Mouse (Mus musculus) heart, embryonic 13.5 days (tissue): Measurements from ENCODE around the gene Hddc3. TPM values are rescaled to one million over a fixed set of nuclear protein-coding genes. Genes with fewer than 3 reads are reported as not detected.
A peak's percentile ranks its signal among the peaks of the same experiment; 100 is the strongest.

Experiments used
- ATAC-seq: fragments of 200-750 bp; cut with Nextera tagmentation; 2 replicates; pipeline ENCODE4 v1.8.0; 2017; ENCODE audit warnings: moderate TSS enrichment; ENCODE audit not compliant: insufficient number of reproducible peaks, low FRiP score, low TSS enrichment; ENCODE audit errors: extremely low read depth
- H3K27ac ChIP-seq: fragments of 300-500 bp; sonication (generic); replicated peaks from 2 replicates; pipeline ENCODE4 v1.5.1; 2015; ENCODE audit warnings: moderate library complexity, mild to moderate bottlenecking, inconsistent platforms
- H3K27me3 ChIP-seq: fragments of 300-500 bp; sonication (generic); replicated peaks from 2 replicates; pipeline ENCODE4 v1.6.1; 2015; ENCODE audit warnings: mild to moderate bottlenecking, inconsistent platforms
- H3K36me3 ChIP-seq: fragments of 300-500 bp; sonication (generic); 2 replicates; pipeline ENCODE4 v1.6.1; 2015; ENCODE audit warnings: mild to moderate bottlenecking, inconsistent platforms
- H3K4me1 ChIP-seq: fragments of 300-500 bp; sonication (generic); 2 replicates; pipeline ENCODE4 v1.6.1; 2015; ENCODE audit warnings: inconsistent platforms
- H3K4me2 ChIP-seq: fragments of 300-500 bp; sonication (generic); 2 replicates; pipeline ENCODE4 v1.6.1; 2015; ENCODE audit warnings: inconsistent platforms, mild to moderate bottlenecking, moderate library complexity
- H3K4me3 ChIP-seq: fragments of 300-500 bp; sonication (generic); 2 replicates; pipeline ENCODE4 v1.5.1; 2015; ENCODE audit warnings: moderate library complexity, mild to moderate bottlenecking, inconsistent platforms
- H3K9ac ChIP-seq: fragments of 300-500 bp; sonication (generic); 2 replicates; pipeline ENCODE4 v1.6.1; 2015; ENCODE audit warnings: inconsistent platforms, mild to moderate bottlenecking, moderate library complexity
- H3K9me3 ChIP-seq: fragments of 300-500 bp; sonication (generic); 2 replicates; pipeline ENCODE4 v1.6.1; 2016; ENCODE audit warnings: inconsistent platforms
- WGBS: fragments of 180-500 bp; shearing (Covaris S2); methylation state at CpG from one replicate; pipeline ENCODE4 v1.1.7; 2015; ENCODE audit warnings: mixed read lengths; 5-methylcytosine and 5-hydroxymethylcytosine counted together
- polyA plus RNA-seq: library from polyadenylated mRNA; unstranded; fragments of >200 nt; fragmentation: Nextera tagmentation; extraction: Ambion mirVana; gene quantifications from 2 replicates; pipeline ENCODE4 v1.2.1, GENCODE M21; 2015

The Hddc3 gene
- polyA plus RNA-seq, 1 experiment from 2014 or later, result 14.5 TPM

- ATAC-seq, result no peak
- Histone ChIP-seq H3K4me2 (peak overlapping the region; percentile 88), H3K9me3 (no peaks in the 10 kb centered on the region), H3K9ac (peak overlapping the region; percentile 99), H3K4me3 (peak overlapping the region; percentile 94), H3K27me3 (no peaks in the 10 kb centered on the region), H3K36me3 (peaks cover 35% of the 10 kb centered on the region), H3K4me1 (peaks cover 58% of the 10 kb centered on the region), H3K27ac (peak overlapping the region; percentile 96)
- 38% methylated on average over 5 of the region's 5 CpGs for WGBS
Observed at GRCm38 (mm10) chr7:80400099-80400498, 57.2 kb downstream of the Hddc3 start.

Other genes starting within 250 kb of the Hddc3 start
- 1,911 and 2,152 TPM in 2 replicates for gene Idh2, start 227.7 kb upstream of the Hddc3 start, polyA plus RNA-seq
- 9.9 and 11.3 TPM in 2 replicates for gene Sema4b, start 156.3 kb upstream of the Hddc3 start, polyA plus RNA-seq
- gene Cib1, start 110.3 kb upstream of the Hddc3 start, polyA plus RNA-seq, result 54.2 and 57.9 TPM in 2 replicates
- gene Gdpgp1, start 110.2 kb upstream of the Hddc3 start, polyA plus RNA-seq, result 3.3 and 3.7 TPM in 2 replicates
- 0.62 and 0.82 TPM in 2 replicates for gene Ttll13, start 96.7 kb upstream of the Hddc3 start, polyA plus RNA-seq
- gene Ngrn, start 81.9 kb upstream of the Hddc3 start, polyA plus RNA-seq, result 37.0 and 37.9 TPM in 2 replicates
- gene Vps33b, start 73.5 kb upstream of the Hddc3 start, polyA plus RNA-seq, result 9.6 and 11.1 TPM in 2 replicates
- 121 and 133 TPM in 2 replicates for gene Prc1, start 48.7 kb upstream of the Hddc3 start, polyA plus RNA-seq
- 7.3 and 7.8 TPM in 2 replicates for gene Rccd1, start 18.6 kb upstream of the Hddc3 start, polyA plus RNA-seq
- gene Unc45a, start 2.1 kb upstream of the Hddc3 start, polyA plus RNA-seq, result 18.2 and 20.1 TPM in 2 replicates
- 15.0 and 19.3 TPM in 2 replicates for gene Man2a2, start 28.3 kb downstream of the Hddc3 start, polyA plus RNA-seq
- 10.7 and 10.8 TPM in 2 replicates for gene Fes, start 44.8 kb downstream of the Hddc3 start, polyA plus RNA-seq
- 14.2 and 14.8 TPM in 2 replicates for gene Furin, start 62.3 kb downstream of the Hddc3 start, polyA plus RNA-seq
- 16.4 and 17.1 TPM in 2 replicates for gene Blm, start 192.0 kb downstream of the Hddc3 start, polyA plus RNA-seq